Mouse (Mus musculus) lung, embryonic 15.5 days (tissue): ENCODE data around the gene Ccdc141. TPM values are rescaled to one million over a fixed set of nuclear protein-coding genes. Genes with fewer than 3 reads are reported as not detected.

Experiments
- ATAC-seq: fragments of 200-750 bp; cut with Nextera tagmentation; 2 replicates; pipeline ENCODE4 v1.8.0; 2017; ENCODE audit warnings: moderate number of reproducible peaks, borderline replicate concordance; ENCODE audit not compliant: low FRiP score, low TSS enrichment; ENCODE audit errors: extremely low read depth
- H3K27ac ChIP-seq: fragments of 300-500 bp; sonication (generic); 2 replicates; pipeline ENCODE4 v1.5.1; 2015; ENCODE audit warnings: moderate library complexity, mild to moderate bottlenecking, inconsistent platforms
- H3K27me3 ChIP-seq: fragments of 300-500 bp; sonication (generic); 2 replicates; pipeline ENCODE4 v1.6.1; 2015; ENCODE audit warnings: inconsistent platforms
- H3K36me3 ChIP-seq: fragments of 300-500 bp; sonication (generic); 2 replicates; pipeline ENCODE4 v1.6.1; 2015; ENCODE audit warnings: inconsistent platforms
- H3K4me1 ChIP-seq: fragments of 300-500 bp; sonication (generic); 2 replicates; pipeline ENCODE4 v1.6.1; 2015; ENCODE audit warnings: inconsistent platforms
- H3K4me2 ChIP-seq: fragments of 300-500 bp; sonication (generic); 2 replicates; pipeline ENCODE4 v1.6.1; 2015; ENCODE audit warnings: inconsistent platforms, mild to moderate bottlenecking, moderate library complexity
- H3K4me3 ChIP-seq: fragments of 300-500 bp; sonication (generic); 2 replicates; pipeline ENCODE4 v1.5.1; 2015; ENCODE audit warnings: mild to moderate bottlenecking, inconsistent platforms
- H3K9ac ChIP-seq: fragments of 300-500 bp; sonication (generic); 2 replicates; pipeline ENCODE4 v1.6.1; 2015; ENCODE audit warnings: inconsistent platforms
- H3K9me3 ChIP-seq: fragments of 300-500 bp; sonication (generic); 2 replicates; pipeline ENCODE4 v1.6.1; 2016; ENCODE audit warnings: inconsistent platforms
- WGBS: fragments of 180-500 bp; shearing (Covaris S2); methylation state at CpG from one replicate; pipeline ENCODE4 v1.1.7; 2015; 5-methylcytosine and 5-hydroxymethylcytosine counted together
- microRNA-seq: library from miRNA; unstranded; fragments of <30 nt; microRNA quantifications from one replicate; pipeline ENCODE4, GENCODE M21; 2016
- polyA plus RNA-seq: library from polyadenylated mRNA; unstranded; fragments of >200 nt; fragmentation: Nextera tagmentation; extraction: Ambion mirVana; gene quantifications from 2 replicates; pipeline ENCODE4 v1.2.1, GENCODE M21; 2015

The Ccdc141 gene
- polyA plus RNA-seq, 1 experiment from 2014 or later = 19.6 TPM

DNA sequence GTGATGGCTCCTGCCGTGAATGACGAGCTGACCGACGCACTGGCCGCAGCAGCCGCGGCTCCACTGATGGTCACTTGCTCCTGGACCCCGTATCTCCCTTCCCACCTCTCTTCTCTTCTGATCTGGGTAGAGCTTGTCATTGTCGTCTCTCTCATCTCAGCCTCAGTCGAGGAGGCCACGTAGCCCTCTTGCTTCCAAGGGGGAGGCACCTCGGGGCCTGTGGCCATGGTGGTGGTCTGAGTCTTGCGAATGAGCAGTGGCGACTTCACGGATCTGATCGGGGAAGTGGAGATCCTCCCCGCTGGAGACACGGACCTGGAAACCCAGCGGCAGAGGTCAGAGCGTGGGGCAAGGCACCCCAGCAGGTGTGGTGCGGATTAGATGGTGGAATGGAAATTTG is 200.8 kb downstream of the Ccdc141 start:
- H3K4me1 ChIP-seq = no peaks in the 10 kb centered on the region
- ATAC-seq = no peak
- no peaks in the 10 kb centered on the region for H3K36me3 ChIP-seq
- H3K9ac ChIP-seq = no peak overlapping the region
- 76% methylated on average over 21 of the region's 21 CpGs for WGBS
- no peak overlapping the region for H3K4me2 ChIP-seq
- no peaks in the 10 kb centered on the region for H3K27me3 ChIP-seq
- no peak overlapping the region for H3K27ac ChIP-seq
- no peaks in the 10 kb centered on the region for H3K9me3 ChIP-seq
- no peak overlapping the region for H3K4me3 ChIP-seq

DNA sequence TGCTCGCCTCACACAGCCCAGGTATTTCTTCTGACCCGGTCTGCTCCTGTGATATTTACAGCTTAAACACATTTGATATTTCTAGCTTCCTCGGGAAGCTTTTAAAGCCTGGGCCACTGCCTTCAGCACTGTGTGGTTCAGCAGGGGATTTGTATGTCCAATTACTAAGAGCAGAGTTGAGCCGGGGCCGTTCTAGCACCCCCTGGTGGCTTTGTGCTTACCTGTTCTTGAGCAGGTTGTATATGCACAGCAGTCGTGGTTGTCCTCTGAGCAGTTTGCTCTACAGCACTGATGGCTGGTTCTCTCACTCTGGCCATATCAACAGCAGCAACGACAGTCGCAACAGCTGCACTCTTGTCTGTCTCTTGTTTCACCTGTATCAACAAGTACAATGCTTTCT is 201.5 kb downstream of the Ccdc141 start:
- Histone ChIP-seq H3K4me2 (no peak overlapping the region), H3K27me3 (no peaks in the 10 kb centered on the region), H3K4me3 (no peak overlapping the region), H3K4me1 (no peaks in the 10 kb centered on the region), H3K9ac (no peak overlapping the region), H3K36me3 (no peaks in the 10 kb centered on the region), H3K9me3 (no peaks in the 10 kb centered on the region), H3K27ac (no peak overlapping the region)
- ATAC-seq = peak; percentile 55
- 20% methylated on average over 8 of the region's 8 CpGs for WGBS

DNA sequence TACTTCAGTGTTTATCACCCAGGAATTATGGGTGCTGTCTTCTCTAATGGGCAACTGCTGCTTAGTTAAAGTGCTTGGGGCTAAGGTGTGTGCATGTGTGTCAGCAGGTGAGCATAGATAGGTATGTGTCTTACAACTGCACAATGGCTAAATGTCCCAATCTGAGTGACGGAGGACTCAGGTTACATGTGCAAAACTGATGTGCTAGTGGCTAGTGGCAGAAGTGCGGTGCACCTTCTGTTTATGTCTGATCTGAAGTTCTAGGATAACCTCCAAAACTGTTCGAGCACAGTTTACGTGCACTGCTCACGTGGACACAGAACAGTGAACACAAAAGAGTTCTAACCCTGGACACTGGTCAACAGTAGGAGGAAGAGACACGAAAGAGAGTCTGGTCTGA is 203.9 kb downstream of the Ccdc141 start:
- no peak overlapping the region for H3K4me2 ChIP-seq
- no peaks in the 10 kb centered on the region for H3K27me3 ChIP-seq
- no peaks in the 10 kb centered on the region for H3K4me1 ChIP-seq
- no peaks in the 10 kb centered on the region for H3K9me3 ChIP-seq
- WGBS = 76% methylated on average over 6 of the region's 6 CpGs
- no peak overlapping the region for H3K27ac ChIP-seq
- no peak overlapping the region for H3K4me3 ChIP-seq
- no peak overlapping the region for H3K9ac ChIP-seq
- ATAC-seq = no peak
- no peaks in the 10 kb centered on the region for H3K36me3 ChIP-seq

DNA sequence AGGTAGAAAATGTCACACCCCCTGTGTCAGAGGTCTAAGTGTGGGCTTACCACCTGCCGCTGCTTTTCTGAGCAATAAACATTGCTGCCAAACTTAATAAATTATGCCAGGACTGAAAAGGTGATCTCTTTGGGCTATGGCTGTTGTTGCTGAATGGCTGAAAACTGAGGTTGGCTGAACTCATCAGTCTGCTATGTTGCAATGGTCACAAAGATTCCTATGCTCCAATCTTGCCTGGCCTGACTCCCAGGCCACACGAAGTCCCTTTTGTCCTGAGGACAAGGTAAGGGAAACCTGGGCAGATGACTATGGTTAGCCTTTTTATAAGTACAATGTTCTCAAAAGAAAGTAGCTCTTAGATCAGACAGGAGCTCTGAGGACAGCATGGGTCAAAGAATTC is 204.4 kb downstream of the Ccdc141 start:
- no peaks in the 10 kb centered on the region for H3K36me3 ChIP-seq
- 67% methylated on average over 2 of the region's 2 CpGs for WGBS

DNA sequence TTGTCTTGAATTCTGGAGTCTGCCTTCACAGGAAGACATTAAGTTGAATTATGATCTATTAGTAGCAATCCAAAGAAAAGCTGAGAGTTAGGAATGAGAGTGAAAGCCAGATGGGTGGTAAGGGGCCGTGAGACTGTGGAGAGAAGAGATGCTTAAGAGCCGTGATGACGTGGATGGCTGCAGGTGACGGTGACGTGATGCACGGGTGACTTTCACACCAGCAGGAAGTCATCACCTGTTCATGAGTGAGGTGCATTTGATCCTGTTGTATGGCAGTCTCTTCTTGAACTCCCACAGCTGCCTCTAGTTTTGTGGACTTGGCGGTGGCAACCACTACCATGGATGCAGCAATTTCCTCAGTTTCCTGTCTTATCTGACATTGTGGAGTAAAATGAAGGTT is 204.9 kb downstream of the Ccdc141 start:
- no peaks in the 10 kb centered on the region for H3K4me1 ChIP-seq
- H3K27me3 ChIP-seq = no peaks in the 10 kb centered on the region
- H3K9me3 ChIP-seq = no peaks in the 10 kb centered on the region
- no peak for ATAC-seq
- H3K27ac ChIP-seq = no peak overlapping the region
- H3K9ac ChIP-seq = no peak overlapping the region
- no peaks in the 10 kb centered on the region for H3K36me3 ChIP-seq
- 55% methylated on average over 7 of the region's 7 CpGs for WGBS
- no peak overlapping the region for H3K4me2 ChIP-seq
- H3K4me3 ChIP-seq = no peak overlapping the region

More for the DNA sequence above, 204.4 kb downstream of the Ccdc141 start:
- no peak for ATAC-seq
- H3K4me3 ChIP-seq = no peak overlapping the region
- no peaks in the 10 kb centered on the region for H3K27me3 ChIP-seq
- no peak overlapping the region for H3K9ac ChIP-seq
- no peaks in the 10 kb centered on the region for H3K9me3 ChIP-seq
- no peaks in the 10 kb centered on the region for H3K4me1 ChIP-seq
- H3K27ac ChIP-seq = no peak overlapping the region
- no peak overlapping the region for H3K4me2 ChIP-seq

DNA sequence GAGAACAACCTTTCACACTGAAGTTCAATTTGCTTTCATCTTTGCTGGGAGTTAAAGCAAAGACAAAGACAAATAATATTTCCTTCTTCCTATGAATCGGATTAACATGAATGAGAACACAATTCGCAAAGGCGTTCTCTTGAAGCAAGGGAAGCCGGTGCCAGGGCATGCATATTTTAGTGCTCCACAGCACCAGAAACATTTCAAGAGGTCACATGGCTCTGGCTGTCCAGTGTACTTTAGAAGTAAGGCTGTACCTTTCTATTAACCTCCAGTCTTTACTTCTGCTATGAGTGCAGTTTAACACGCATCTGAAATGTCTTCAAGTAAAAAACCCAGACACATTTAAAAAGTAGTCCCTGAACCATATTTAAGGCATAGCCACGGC is 208.4 kb downstream of the Ccdc141 start:
- no peaks in the 10 kb centered on the region for H3K36me3 ChIP-seq
- no peak overlapping the region for H3K4me3 ChIP-seq
- no peak for ATAC-seq
- no peaks in the 10 kb centered on the region for H3K9me3 ChIP-seq
- 54% methylated on average over 6 of the region's 6 CpGs for WGBS
- H3K4me1 ChIP-seq = no peaks in the 10 kb centered on the region
- no peak overlapping the region for H3K4me2 ChIP-seq
- no peaks in the 10 kb centered on the region for H3K27me3 ChIP-seq
- H3K27ac ChIP-seq = no peak overlapping the region
- no peak overlapping the region for H3K9ac ChIP-seq

DNA sequence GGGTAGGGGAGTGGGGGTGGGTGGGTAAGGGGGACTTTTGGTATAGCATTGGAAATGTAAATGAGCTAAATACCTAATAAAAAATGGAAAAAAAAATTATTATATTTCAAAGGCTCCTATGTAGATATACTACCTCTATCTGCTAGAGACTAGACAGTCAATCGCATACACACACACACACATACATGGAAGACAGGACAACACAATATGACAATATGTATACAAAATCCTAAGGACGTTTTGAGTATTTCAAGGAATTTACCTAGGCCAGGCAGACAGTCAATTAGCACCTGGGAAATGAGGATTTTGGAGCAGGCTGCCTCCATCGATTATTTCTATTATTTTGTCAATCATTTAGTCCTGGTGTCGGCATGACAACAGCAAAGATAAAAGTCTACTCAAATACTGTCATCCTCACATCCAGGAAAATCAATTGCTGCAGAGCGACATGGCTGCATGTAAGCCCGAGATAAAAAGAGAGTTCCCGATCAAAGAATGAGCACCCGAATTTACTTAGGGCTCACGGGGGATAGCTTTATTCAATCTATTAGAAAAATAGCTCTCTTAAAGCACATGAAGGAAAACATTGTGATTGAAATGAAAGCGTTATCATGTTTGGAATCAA is 208.9 kb downstream of the Ccdc141 start:
- Histone ChIP-seq H3K4me2 (no peak overlapping the region), H3K4me3 (no peak overlapping the region), H3K36me3 (no peaks in the 10 kb centered on the region), H3K9ac (no peak overlapping the region), H3K4me1 (no peaks in the 10 kb centered on the region), H3K9me3 (no peaks in the 10 kb centered on the region), H3K27ac (no peak overlapping the region), H3K27me3 (no peaks in the 10 kb centered on the region)
- WGBS = 71% methylated on average over 10 of the region's 10 CpGs
- no peak for ATAC-seq

Small RNAs within 50 kb of the gene (microRNA-seq; reads per million reads assigned to microRNA genes)
- gene Gm44360 = not detected

Other genes starting within 250 kb of the Ccdc141 start
- gene Ttn, start 188.1 kb downstream of the Ccdc141 start, polyA plus RNA-seq = 15.7 and 21.3 TPM in 2 replicates
- 21.0 and 21.4 TPM in 2 replicates for gene Sestd1, start 110.0 kb upstream of the Ccdc141 start, polyA plus RNA-seq